Mouse (Mus musculus): ENCODE measurements around the gene Bcr.

Bcr gene

GRCm38 (mm10) chr10:75233489-75233888 lies 173.1 kb downstream of the Bcr start:
- no peak for DNase-seq (ENCODE audit: low read depth, low spot score)
